Mouse (Mus musculus): ENCODE results near the gene Rin3. TPM values are rescaled to one million over a fixed set of nuclear protein-coding genes. Genes with fewer than 3 reads are reported as not detected.

Gene Rin3
- polyA plus RNA-seq, 1 experiment = 16.7 TPM

GRCm38 (mm10) chr12:102291686-102292085 is 8.8 kb downstream of the Rin3 start:
- Histone ChIP-seq H3K27me3 (ENCODE audit: control insufficient read depth, insufficient read depth, insufficient read length) (no peaks in the 10 kb centered on the region), H3ac (ENCODE audit: control insufficient read depth, insufficient read length, low read depth) (no peak overlapping the region)
- TF ChIP-seq MYOG (IDR thresholded peaks at IDR 0.05; ENCODE audit: control insufficient read depth, extremely low read depth, insufficient read length) (no peak), USF1 (IDR thresholded peaks at IDR 0.05; ENCODE audit: low read depth) (no peak), MAX (IDR thresholded peaks at IDR 0.05) (no peak), MYOD1 (IDR thresholded peaks at IDR 0.05; ENCODE audit: control insufficient read depth, insufficient read length, low read depth) (no peak), CTCF (IDR thresholded peaks at IDR 0.05; ENCODE audit: control insufficient read depth, insufficient read depth, insufficient read length) (no peak), CEBPB (IDR thresholded peaks at IDR 0.05; ENCODE audit: low read depth) (no peak), FOSL1 (IDR thresholded peaks at IDR 0.05; ENCODE audit: insufficient read depth, low read length, poor library complexity, severe bottlenecking) (no peak)

GRCm38 (mm10) chr12:102292501-102293215 is 9.8 kb downstream of the Rin3 start:
- no peak for TF ChIP-seq MAX (IDR thresholded peaks at IDR 0.05)
- no peak for TF ChIP-seq CTCF (IDR thresholded peaks at IDR 0.05; ENCODE audit: control insufficient read depth, insufficient read depth, insufficient read length)
- no peak for TF ChIP-seq USF1 (IDR thresholded peaks at IDR 0.05; ENCODE audit: low read depth)
- TF ChIP-seq MYOG (IDR thresholded peaks at IDR 0.05; ENCODE audit: control insufficient read depth, extremely low read depth, insufficient read length) = no peak
- no peak for TF ChIP-seq FOSL1 (IDR thresholded peaks at IDR 0.05; ENCODE audit: insufficient read depth, low read length, poor library complexity, severe bottlenecking)
- TF ChIP-seq MYOD1 (IDR thresholded peaks at IDR 0.05; ENCODE audit: control insufficient read depth, insufficient read length, low read depth) = no peak
- no peak for TF ChIP-seq CEBPB (IDR thresholded peaks at IDR 0.05; ENCODE audit: low read depth)
- Histone ChIP-seq H3ac (ENCODE audit: control insufficient read depth, insufficient read length, low read depth) (no peak overlapping the region), H3K27me3 (ENCODE audit: control insufficient read depth, insufficient read depth, insufficient read length) (no peaks in the 10 kb centered on the region), H3K79me2 (ENCODE audit: control insufficient read depth, insufficient read depth) (peaks cover 89% of the 10 kb centered on the region), H3K36me3 (ENCODE audit: control insufficient read depth, insufficient read depth) (no peaks in the 10 kb centered on the region), H3K79me3 (ENCODE audit: low read depth) (peaks cover 52% of the 10 kb centered on the region), H3K4me3 (ENCODE audit: insufficient read depth, poor library complexity, severe bottlenecking) (no peak overlapping the region)

More at GRCm38 (mm10) chr12:102291686-102292085, 8.8 kb downstream of the Rin3 start:
- Histone ChIP-seq H3K79me2 (ENCODE audit: control insufficient read depth, insufficient read depth) (peaks cover 89% of the 10 kb centered on the region), H3K36me3 (ENCODE audit: control insufficient read depth, insufficient read depth) (no peaks in the 10 kb centered on the region), H3K79me3 (ENCODE audit: low read depth) (peaks cover 58% of the 10 kb centered on the region), H3K4me3 (ENCODE audit: insufficient read depth, poor library complexity, severe bottlenecking) (no peak overlapping the region)

- Histone ChIP-seq H3K27me3 (ENCODE audit: control insufficient read depth, insufficient read depth, insufficient read length) (no peaks in the 10 kb centered on the region), H3ac (ENCODE audit: control insufficient read depth, insufficient read length, low read depth) (peak overlapping the region; percentile 34), H3K79me3 (ENCODE audit: low read depth) (peaks cover 48% of the 10 kb centered on the region), H3K36me3 (ENCODE audit: control insufficient read depth, insufficient read depth) (no peaks in the 10 kb centered on the region), H3K4me3 (ENCODE audit: insufficient read depth, poor library complexity, severe bottlenecking) (no peak overlapping the region), H3K79me2 (ENCODE audit: control insufficient read depth, insufficient read depth) (peaks cover 78% of the 10 kb centered on the region)
- TF ChIP-seq FOSL1 (IDR thresholded peaks at IDR 0.05; ENCODE audit: insufficient read depth, low read length, poor library complexity, severe bottlenecking) (no peak), MYOD1 (IDR thresholded peaks at IDR 0.05; ENCODE audit: control insufficient read depth, insufficient read length, low read depth) (no peak), MAX (IDR thresholded peaks at IDR 0.05) (no peak), CEBPB (IDR thresholded peaks at IDR 0.05; ENCODE audit: low read depth) (no peak), MYOG (IDR thresholded peaks at IDR 0.05; ENCODE audit: control insufficient read depth, extremely low read depth, insufficient read length) (no peak), CTCF (IDR thresholded peaks at IDR 0.05; ENCODE audit: control insufficient read depth, insufficient read depth, insufficient read length) (no peak), USF1 (IDR thresholded peaks at IDR 0.05; ENCODE audit: low read depth) (no peak)
Observed at GRCm38 (mm10) chr12:102294634-102295033, 11.8 kb downstream of the Rin3 start.

- peaks cover 42% of the 10 kb centered on the region for H3K79me3 ChIP-seq (ENCODE audit: low read depth)
- H3K36me3 ChIP-seq (ENCODE audit: control insufficient read depth, insufficient read depth) = no peaks in the 10 kb centered on the region
- no peaks in the 10 kb centered on the region for H3K27me3 ChIP-seq (ENCODE audit: control insufficient read depth, insufficient read depth, insufficient read length)
- H3K79me2 ChIP-seq (ENCODE audit: control insufficient read depth, insufficient read depth) = peaks cover 78% of the 10 kb centered on the region
- peak overlapping the region; percentile 34 for H3ac ChIP-seq (ENCODE audit: control insufficient read depth, insufficient read length, low read depth)
- H3K4me3 ChIP-seq (ENCODE audit: insufficient read depth, poor library complexity, severe bottlenecking) = no peak overlapping the region
- TF ChIP-seq MYOD1 (IDR thresholded peaks at IDR 0.05; ENCODE audit: control insufficient read depth, insufficient read length, low read depth) (peak; percentile 97), MYOG (IDR thresholded peaks at IDR 0.05; ENCODE audit: control insufficient read depth, extremely low read depth, insufficient read length) (no peak), USF1 (IDR thresholded peaks at IDR 0.05; ENCODE audit: low read depth) (no peak), CTCF (IDR thresholded peaks at IDR 0.05; ENCODE audit: control insufficient read depth, insufficient read depth, insufficient read length) (no peak), FOSL1 (IDR thresholded peaks at IDR 0.05; ENCODE audit: insufficient read depth, low read length, poor library complexity, severe bottlenecking) (no peak), MAX (IDR thresholded peaks at IDR 0.05) (peak; percentile 15), CEBPB (IDR thresholded peaks at IDR 0.05; ENCODE audit: low read depth) (no peak)
Observed at GRCm38 (mm10) chr12:102295230-102295629, 12.4 kb downstream of the Rin3 start.

- TF ChIP-seq MAX (IDR thresholded peaks at IDR 0.05) (no peak), MYOG (IDR thresholded peaks at IDR 0.05; ENCODE audit: control insufficient read depth, extremely low read depth, insufficient read length) (no peak), MYOD1 (IDR thresholded peaks at IDR 0.05; ENCODE audit: control insufficient read depth, insufficient read length, low read depth) (no peak), CEBPB (IDR thresholded peaks at IDR 0.05; ENCODE audit: low read depth) (no peak), FOSL1 (IDR thresholded peaks at IDR 0.05; ENCODE audit: insufficient read depth, low read length, poor library complexity, severe bottlenecking) (no peak), USF1 (IDR thresholded peaks at IDR 0.05; ENCODE audit: low read depth) (no peak), CTCF (IDR thresholded peaks at IDR 0.05; ENCODE audit: control insufficient read depth, insufficient read depth, insufficient read length) (no peak)
- H3K79me2 ChIP-seq (ENCODE audit: control insufficient read depth, insufficient read depth) = peaks cover 75% of the 10 kb centered on the region
- no peak overlapping the region for H3K4me3 ChIP-seq (ENCODE audit: insufficient read depth, poor library complexity, severe bottlenecking)
- no peak overlapping the region for H3ac ChIP-seq (ENCODE audit: control insufficient read depth, insufficient read length, low read depth)
- peaks cover 40% of the 10 kb centered on the region for H3K79me3 ChIP-seq (ENCODE audit: low read depth)
- no peaks in the 10 kb centered on the region for H3K27me3 ChIP-seq (ENCODE audit: control insufficient read depth, insufficient read depth, insufficient read length)
- no peaks in the 10 kb centered on the region for H3K36me3 ChIP-seq (ENCODE audit: control insufficient read depth, insufficient read depth)
Observed at GRCm38 (mm10) chr12:102295662-102296061, 12.8 kb downstream of the Rin3 start.
